Mouse (Mus musculus) myocyte (in vitro differentiated cells): ENCODE results near the gene Syt11.

Source experiments
- MAX ChIP-seq: IDR thresholded peaks from one replicate; pipeline ENCODE4 v1.6.1; 2011; ENCODE audit warnings: low read depth, mild to moderate bottlenecking, control low read depth
- MYOG ChIP-seq, 3 experiments: IDR thresholded peaks; one replicate each; pipeline ENCODE4 v1.6.1; 2011; ENCODE audit warnings: control low read depth in 2 of 3, low read depth in 2 of 3, mild to moderate bottlenecking in 2 of 3; ENCODE audit not compliant: insufficient read length in 2 of 3, control insufficient read depth in 1 of 3, insufficient read depth in 1 of 3
- POLR2A ChIP-seq: IDR thresholded peaks from one replicate; pipeline ENCODE4 v1.6.1; 2011; ENCODE audit warnings: low read depth, mild to moderate bottlenecking, control low read depth, moderate library complexity; ENCODE audit not compliant: insufficient read length
- POLR2AphosphoS2 ChIP-seq: IDR thresholded peaks from one replicate; pipeline ENCODE4 v1.6.1; 2011; ENCODE audit warnings: low read depth, control low read depth; ENCODE audit not compliant: insufficient read length
- SRF ChIP-seq: IDR thresholded peaks from one replicate; pipeline ENCODE4 v1.6.1; 2011; ENCODE audit warnings: low read depth; ENCODE audit not compliant: control insufficient read depth, insufficient read length
- TCF12 ChIP-seq: IDR thresholded peaks from one replicate; pipeline ENCODE4 v1.6.1; 2011; ENCODE audit warnings: mild to moderate bottlenecking, control low read depth; ENCODE audit not compliant: poor library complexity, insufficient read depth, severe bottlenecking
- TCF3 ChIP-seq: IDR thresholded peaks from one replicate; pipeline ENCODE4 v1.6.1; 2011; ENCODE audit warnings: low read depth, control low read depth; ENCODE audit not compliant: insufficient read length
- USF1 ChIP-seq: IDR thresholded peaks from one replicate; pipeline ENCODE4 v1.6.1; 2011; ENCODE audit warnings: low read depth, mild to moderate bottlenecking, control low read depth, moderate library complexity

- no peak for TF ChIP-seq POLR2A
- no peak for TF ChIP-seq USF1
- TF ChIP-seq TCF12: no peak
- TF ChIP-seq SRF: no peak
- TF ChIP-seq MAX: no peak
- no peak for TF ChIP-seq POLR2AphosphoS2
- TF ChIP-seq MYOG (IDR thresholded peaks at IDR 0.05; ENCODE audit: control insufficient read depth in 1 of 3, insufficient read depth in 1 of 3, insufficient read length in 2 of 3, low read depth in 2 of 3): no peak
- TF ChIP-seq TCF3: no peak
Observed at GRCm38 (mm10) chr3:88736556-88736955, 38.4 kb downstream of the Syt11 start.
